Mouse (Mus musculus): ENCODE measurements around the gene Msh4.
"Not testable (repeated sequence)": the region's sequence is repeated elsewhere in the genome, so short reads cannot be mapped to it uniquely, and the experiment has no call there.

Msh4 gene

DNA sequence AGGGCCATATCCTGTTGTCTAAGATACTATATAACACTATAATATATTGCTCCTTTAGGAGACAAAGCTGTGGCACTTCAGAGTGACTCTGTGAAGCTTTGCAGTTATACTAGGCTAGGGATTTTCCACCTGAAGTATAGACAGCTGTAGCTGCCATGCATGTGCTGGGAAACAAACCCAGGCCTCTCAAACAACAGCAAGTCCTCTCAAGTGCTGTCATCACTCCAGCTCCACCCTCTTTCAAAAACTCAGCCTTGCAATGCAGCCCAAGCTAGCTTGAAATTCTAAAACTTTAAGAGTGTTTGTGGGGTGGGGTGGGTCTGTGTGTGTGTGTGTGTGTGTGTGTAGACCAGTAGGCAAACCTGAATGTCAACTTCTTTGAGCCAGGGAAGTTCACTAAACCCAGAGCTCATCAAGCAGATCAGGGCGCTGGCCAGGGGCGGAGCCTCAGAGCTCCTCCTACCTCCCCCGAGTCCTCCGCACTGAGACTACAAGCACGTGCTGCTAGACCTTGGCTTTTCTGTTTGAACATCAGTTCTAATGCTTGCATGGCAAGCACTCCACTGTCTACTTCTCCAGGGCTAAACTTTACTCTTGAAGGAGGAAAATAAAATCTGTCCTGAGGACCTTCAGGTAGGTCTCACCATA, 56.4 kb downstream of the Msh4 start:
- no peak for DNase-seq (ENCODE audit: low spot score)

DNA sequence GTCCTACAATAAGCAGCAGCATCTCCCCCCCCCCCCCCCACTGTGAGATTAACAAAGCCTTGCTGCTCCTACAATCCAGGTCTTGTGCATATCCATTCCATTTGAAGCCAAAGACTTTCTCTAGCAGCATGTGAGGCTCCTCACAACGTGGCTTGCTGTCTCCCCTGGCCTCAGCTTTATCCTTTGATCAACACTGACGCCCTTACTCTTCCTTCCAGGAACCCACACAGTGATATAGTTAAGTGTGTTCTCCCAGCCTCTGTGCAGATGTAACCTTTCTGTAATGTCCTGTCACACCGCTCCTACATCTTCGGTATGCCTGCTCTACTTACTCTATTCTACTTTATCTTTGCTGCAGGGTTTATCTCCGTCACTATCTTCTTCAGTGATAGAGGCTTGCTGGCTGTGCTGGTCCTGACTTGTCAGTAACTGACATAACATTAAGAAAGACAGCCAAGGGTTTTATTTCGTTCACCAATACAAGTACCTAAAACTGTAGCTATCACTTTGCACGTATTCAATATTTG, 58.7 kb downstream of the Msh4 start:
- no peak for DNase-seq (ENCODE audit: low spot score)

DNA sequence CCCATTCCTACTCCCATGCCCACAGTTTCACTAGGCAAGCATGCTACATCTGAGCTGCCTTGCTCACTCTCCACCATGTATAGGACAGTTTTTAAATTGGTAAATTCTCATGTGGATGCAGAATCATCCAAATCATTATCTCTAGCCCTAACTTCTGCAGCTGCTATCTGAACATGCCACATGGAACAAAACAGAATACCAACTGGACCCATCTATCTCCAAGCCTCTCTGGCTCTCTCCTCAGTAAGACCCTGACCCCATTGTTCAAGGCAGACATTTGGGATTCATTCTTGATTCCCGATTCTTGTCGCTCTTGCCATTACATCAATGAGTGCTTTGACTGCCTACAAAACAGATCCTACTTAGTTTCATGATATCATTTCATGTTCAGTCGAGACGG, 59.8 kb downstream of the Msh4 start:
- DNase-seq (ENCODE audit: low spot score) = no peak

DNA sequence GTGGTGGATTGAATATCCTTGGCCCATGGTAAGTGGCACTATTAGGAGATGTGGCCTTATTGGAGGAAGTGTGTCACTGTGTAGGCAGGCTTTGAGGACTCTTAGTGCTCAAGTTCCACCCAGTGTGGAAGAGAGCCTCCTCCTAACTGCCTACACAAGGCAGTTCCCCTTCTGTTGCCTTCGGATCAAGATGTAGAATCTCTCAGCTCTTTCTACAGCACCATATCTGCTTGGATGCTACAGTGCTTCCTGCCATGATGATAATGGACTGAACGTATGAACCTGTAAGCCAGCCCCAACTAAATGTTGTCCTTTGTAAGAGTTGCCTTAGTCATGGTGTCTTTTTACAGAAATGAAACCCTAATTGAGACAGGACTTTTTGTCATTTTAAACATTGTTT, 60.4 kb downstream of the Msh4 start:
- no peak for DNase-seq (ENCODE audit: low spot score)

DNA sequence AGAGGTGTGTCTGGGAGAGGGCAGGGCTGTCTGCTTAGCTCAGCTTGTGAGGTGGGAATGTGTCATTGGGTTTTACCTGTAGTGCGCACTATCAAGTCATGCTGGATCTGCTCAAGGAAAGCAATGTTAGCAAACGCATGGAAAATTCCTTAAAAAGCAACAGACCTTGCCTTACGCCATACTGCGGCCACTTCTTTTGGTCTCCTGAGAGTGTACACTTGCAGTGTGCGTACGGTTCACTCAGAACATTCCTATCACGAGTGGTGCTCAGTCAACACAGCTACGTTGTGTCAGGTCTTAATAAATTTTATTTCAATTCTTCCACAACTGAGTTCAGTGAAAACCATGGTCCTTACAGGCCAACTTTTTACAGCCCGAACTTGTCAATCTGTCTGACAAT, 61.2 kb downstream of the Msh4 start:
- no peak for DNase-seq (ENCODE audit: low spot score)

DNA sequence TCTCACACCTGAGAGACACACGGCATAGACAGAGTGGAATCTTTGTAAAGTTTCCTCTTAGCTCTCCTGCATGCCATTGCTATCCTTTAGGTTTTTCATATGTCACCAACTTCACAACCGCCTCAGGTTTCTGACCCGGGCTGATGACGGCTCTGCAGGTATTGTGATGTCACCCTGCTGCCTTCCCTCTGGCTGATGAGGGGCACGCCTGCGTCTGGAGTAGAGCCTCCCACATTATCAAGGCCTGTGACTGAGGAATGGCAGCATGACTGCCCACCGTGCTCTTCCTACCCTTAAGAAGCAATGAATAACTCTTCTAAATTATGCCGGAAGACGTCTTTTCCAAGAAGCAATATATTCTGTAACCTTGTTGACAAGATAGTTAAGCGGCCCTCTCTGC, 61.9 kb downstream of the Msh4 start, which contains the start of gene Asb17:
Gene Asb17 (plus strand): TSS at position 180 of the 400 bp plus-strand sequence.
- no peak for DNase-seq (ENCODE audit: low spot score)

DNA sequence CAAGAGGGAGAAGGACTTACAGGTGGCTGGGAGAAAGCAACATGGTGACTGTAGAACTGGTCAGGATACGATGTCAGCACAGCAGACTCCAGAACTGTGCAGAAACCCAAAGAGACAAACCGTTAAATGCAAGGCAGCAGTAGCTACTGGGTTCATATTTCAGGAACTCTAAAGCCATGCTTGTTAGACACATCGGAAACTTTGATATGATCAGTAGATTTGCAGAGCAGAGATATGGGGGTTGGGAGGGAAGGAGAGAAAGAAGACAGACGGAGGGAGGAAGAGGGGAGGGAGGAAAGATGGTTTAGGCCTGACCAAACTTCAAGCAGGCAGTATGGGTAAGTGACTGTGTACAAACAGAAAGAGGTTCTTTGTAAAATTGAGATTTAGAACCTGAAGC, 68.3 kb downstream of the Msh4 start:
- DNase-seq (ENCODE audit: low spot score) = no peak

DNA sequence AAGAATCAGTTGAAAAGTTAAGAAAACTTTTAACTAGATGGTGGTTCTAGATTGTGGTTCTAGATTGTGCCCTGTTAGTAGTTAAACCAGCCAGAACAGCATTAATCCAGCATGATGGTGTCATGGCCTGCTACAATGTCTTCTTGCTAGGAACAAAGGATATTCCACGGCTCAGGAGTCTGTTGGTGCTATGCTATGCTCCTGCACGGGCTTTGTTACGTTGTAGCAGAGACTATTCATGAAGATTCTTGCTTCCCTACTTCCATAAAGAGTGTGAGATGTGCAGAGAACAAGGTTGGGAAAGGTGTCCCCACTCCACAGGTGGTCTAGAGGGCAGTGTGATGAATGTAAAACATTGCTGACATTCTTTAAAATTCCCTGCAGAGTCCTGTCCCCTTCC, 69.6 kb downstream of the Msh4 start:
- no peak for DNase-seq (ENCODE audit: low spot score)

DNA sequence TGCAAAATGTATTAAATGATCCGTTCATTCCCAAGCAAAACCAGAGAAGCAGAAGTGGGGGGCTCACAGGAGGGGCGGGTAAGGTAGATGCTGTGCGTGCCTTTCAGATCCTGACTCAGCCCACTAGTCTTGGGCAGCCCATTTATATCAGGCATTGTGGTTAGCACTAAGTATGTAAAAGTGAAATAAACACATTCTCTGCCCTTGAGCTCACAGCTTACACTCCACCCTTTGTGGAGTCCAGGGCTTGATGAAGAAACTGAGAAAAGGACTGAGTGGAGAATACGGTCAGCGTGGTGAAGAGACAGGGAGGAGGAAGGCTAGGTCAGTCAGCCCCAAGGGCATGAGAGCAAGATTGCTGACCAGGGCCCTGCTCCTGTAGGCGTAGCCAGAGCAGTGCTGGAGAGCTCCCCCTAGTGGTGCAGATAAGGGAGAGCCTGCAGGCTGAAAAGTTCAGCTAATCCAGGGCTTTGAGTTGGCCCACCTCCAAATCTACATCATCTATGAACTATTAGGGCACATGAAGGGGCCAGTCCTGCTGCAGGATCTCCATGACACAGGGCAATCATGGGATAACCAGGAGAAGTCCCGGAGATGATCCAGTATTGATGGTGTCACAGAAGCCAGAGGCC, 70.4 kb downstream of the Msh4 start:
- DNase-seq (ENCODE audit: low spot score) = peak; percentile 69

DNA sequence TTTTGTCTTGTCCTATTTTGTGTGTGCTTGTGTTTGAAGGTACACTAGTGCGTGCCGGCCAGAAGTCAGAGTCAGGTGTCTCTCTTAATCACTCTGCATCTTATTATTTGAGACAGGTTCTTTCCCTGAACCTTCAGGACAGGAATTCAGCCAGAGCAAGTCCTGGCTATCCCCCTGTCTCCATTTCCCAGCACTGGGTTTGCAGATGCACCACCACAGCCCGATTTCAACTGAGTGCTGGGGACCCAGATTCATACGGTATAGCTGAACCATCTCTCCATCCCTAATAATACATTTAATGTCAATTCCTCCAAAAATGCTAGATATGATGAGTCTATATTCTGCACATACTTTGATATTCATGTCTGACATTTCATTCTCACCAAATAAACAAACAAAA, 71.9 kb downstream of the Msh4 start:
- no peak for DNase-seq (ENCODE audit: low spot score)

DNA sequence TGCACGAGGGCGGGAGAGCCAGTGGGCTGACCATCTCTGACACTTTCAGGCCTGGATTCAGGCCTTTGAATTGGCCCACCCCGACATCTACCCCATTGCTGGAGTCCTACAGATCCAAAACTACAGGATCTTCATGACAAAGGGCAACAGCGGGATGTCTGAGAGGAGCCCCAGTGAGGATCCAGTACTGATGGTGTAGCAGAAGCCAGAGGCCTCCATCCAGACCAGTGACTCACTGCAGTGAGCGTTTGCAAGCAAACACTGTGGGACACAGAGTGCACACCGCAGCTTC, 73.3 kb downstream of the Msh4 start:
- no peak for DNase-seq (ENCODE audit: low spot score)

DNA sequence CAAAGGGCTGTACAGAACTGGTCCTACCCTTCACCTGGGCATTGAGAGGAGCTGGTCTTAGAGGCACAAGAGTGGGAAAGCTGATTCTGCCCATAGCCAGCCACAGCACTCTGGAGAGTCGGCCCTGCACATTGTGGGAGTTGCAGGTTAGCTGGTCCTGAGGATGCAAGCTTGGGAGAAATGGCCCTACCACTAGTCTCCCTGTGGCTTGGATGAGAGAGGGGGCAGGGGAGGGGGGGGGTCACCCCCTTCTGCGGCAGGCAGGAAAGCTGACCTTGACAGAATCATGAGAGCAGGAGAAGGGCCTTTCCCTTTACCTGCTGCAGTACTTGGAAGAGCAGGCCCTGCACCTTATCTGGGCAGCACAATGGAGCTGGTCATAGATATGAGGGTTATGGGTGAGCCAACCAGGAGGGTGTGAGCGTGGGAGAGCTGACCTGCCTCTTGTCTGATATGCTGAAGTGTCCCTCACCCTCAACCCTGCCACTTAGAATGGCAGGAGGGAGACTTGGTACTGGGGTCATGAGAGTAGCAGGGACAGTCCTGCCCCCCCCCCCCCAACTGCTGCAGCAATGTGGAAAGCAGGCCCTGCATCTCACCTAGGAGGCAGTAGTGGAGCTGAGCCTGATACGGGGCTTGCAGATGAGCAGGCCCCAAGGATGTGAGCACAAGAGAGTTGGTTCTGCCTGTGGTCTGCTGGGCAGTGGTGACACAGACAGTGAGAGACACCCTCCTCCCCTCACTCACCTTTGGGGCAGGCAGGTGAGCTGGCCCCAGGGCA, 73.9 kb downstream of the Msh4 start:
- no peak for DNase-seq (ENCODE audit: low spot score)

DNA sequence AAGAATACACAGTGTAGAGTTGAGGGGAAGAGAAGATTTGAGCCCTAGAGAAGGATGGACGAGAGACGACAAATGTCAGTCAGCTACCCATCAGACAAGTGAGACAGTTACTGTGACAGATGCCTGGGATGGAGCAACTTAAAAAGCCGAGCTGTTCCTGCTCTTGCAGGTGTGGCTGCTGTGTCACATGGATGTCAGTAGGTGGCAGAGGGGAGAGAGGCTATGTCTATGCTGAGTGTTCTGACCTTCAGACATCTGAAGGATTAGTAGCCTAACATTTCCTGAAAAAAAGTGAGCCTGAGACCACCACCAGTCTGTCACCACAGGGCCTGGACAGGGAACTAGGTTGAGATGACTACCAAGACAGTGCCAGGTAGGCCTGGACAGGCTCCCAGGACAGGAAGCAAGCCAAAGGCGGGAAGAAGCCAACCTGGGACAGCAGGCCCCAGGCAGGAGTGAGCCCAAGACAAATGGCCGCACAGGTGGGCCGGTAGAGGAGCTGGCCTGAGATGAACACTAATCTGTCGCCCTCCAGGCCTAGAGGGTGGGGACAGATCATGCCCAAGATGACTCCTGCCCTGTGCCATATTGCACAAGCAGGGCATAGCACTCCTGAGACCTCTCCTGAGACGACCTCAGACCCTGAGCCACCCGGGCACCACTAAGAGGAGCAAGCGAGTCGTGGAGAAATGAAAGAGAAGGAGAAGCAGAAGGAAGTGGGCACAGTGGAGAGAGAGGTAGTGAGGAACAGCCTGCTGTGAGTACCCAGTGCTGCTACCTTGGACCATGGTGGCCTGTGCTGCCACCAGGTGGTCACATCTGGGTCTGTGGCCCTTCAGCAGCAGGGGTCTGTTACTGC, 74.7 kb downstream of the Msh4 start:
- no peak for DNase-seq (ENCODE audit: low spot score)

DNA sequence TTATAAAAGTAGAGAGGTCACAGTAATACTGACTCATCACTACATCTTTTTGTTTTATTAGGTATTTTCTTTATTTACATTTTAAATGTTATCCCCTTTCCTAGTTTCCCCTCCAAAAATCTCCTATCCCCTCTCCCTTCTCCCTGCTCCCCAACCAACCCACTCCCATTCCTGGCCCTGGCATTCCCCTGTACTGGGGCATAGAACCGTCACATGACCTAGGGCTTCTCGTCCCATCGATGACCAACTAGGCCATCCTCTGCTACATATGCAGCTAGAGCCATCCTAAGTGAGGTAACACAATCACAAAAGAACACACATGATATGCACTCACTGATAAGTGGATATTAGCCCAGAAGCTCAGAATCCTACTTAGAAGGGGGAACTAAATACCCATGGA, 76.2 kb downstream of the Msh4 start:
- not testable (repeated sequence) for DNase-seq (ENCODE audit: low spot score)

DNA sequence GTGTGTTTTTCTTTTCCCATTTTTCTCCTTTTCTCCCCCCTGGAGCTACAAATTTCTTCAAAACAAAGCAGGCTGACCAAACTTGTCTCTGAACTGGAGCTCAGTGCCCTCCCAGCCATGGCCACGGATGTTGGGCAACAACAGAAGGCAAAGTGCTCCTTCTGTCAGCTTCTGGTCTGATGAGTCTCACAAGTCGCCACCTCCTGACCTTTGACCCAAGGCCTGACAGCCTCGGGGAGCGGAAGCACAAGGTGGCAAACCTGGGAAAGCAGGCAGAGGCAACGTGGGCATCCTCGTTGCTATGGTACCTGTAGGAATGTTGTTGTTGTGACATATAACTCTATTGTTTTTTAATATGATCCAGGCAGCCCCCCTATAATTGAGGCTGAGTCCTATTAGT, 79.3 kb downstream of the Msh4 start:
- no peak for DNase-seq (ENCODE audit: low spot score)

DNA sequence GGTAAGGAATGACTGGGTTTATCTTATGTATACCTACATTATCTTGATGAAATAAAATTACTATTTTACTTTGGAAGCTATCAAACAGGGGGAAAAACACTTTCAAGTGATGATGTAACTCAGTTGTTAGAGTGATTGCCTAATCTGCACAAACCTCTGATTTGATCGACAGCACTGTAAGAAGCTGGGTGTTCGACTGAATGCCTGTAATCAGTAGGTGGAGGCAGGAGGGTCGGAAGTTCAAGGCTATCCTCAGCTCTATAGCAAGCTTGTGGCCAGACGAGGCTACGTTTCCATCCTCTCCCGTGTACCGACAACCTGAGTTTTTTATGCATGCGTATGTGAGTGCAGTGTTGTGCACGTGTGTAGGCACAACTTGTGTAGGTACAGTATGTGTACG, 80.7 kb downstream of the Msh4 start:
- DNase-seq (ENCODE audit: low spot score) = no peak

DNA sequence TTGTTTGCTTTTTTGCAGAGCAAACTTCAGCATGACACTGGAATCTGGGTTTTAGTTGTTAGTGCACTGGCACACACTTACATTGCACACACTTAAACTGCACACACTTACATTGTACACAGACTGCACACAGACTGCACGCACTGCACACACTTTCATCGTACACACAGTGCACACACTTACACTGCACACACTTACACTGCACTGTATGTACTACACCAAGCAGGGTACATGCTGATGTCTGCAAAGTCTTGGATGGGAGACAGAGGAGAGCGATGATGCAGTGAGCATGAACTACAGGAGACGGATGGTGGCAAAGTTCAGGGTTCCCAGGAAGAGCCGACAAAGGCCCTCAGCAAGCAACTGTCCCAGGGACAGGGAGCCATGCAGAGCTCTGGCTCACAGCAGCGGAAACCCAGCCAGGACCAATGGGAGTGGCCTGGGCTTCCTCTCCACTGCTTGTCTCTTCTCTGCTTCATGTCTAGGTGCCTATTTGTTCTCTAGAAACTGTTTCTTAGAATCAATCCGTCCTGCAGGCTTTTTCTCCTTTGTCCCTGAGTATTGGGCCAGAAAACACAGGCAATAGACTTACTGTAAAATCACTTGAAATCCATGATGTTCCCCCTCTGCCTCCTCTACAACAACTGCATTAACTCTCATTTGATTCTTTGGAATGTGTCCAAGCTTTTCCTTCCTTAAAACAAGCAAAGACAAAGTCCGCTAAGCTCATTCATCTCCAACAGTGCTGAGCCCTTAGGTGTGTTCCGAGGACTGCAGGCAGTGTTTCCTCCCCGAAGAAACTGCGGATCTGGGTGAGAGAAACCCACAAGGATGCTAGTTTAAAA, 82.0 kb downstream of the Msh4 start:
- DNase-seq (ENCODE audit: low spot score) = no peak

DNA sequence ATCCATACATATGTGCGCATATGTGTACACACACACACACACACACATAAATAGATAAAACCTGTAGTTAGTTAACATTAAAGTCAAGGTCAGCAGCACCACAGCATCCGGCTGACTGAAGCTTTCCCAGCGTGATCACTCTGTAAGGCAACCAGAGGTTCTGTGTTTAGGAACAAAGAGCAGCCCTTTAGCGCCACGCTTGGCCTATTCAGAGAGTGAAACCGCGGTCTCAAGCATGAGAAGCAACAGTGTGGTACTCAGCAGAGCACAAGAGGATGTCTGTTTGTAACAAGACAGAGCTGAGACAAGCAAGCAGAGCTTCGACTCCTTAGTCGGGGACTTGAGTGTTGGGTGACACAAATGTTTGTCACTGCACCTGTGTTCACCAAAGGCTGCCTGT, 86.5 kb downstream of the Msh4 start:
- no peak for DNase-seq (ENCODE audit: low spot score)

DNA sequence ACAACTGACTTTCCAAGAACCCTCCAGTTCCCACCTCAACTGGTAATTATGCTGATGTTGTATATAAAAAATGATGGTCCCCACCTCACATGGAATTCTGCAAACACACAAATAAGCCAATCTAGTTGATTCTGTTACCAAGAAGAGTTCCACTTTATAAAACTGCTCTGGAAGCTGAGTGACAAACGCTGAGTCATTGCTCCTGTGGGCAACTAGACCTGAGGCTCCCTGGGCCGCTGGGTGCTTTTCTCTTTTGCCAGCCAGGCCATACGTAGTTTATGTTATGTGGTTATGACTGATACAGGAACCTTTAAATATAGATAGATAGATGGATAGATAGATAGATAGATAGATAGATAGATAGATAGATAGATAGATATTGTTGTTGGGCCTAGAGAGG, 87.2 kb downstream of the Msh4 start:
- DNase-seq (ENCODE audit: low spot score) = no peak

DNA sequence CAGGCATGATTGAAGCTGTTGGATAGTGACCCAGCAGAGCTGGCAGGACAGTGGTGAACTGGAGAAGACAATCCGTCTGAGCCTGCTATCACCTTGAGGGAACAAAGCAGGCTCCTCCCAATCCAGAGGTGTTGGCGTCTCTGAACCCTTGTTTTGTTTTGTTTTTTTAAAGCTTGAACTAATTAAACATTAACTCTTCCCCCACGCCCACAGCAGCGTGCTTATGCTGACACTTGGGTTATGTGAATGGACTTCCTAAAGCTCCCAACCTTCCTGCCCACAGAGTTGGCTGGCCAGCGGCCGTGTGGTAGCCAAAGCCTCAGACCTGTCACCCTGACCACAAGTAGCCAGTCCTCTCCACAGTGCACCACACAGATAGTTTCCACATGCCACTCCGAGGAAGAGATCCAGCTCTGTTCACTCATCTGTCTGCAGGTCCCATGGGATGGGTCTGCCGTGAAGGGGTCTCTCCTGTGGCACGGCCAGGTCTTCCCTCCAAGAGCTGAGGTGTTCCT, 88.5 kb downstream of the Msh4 start:
- no peak for DNase-seq (ENCODE audit: low spot score)

DNA sequence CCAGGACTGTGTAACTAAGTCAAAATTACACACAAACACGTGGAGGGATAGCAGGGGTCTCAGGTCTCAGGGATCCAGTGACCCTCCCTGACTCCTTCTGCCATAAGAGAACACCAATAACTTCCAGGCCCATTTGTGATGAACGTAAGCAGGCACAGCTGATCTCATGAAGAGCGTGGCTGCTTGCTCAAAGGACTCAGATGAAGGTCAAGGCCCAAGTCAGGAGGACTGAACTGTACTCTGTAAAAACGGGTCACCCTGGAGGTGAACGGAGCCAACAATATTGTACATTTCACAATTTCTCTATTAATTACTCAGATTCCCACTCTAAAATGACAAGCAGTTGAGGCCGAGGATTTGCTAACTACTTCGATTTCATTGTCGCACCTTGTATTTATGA, 91.9 kb downstream of the Msh4 start:
- DNase-seq (ENCODE audit: low spot score) = no peak

Measured in ovary, postnatal 14 days (tissue).